Mouse (Mus musculus) thymus, postnatal 25 days (tissue): ENCODE results near the gene AY358078.
"Not testable (repeated sequence)": the region's sequence is repeated elsewhere in the genome, so short reads cannot be mapped to it uniquely, and the experiment has no call there.

Experiments
- DNase-seq: peaks from one replicate; pipeline ENCODE4 v3.0.0; 2022

The AY358078 gene

GRCm38 (mm10) chr14:51799746-51800145 is at the start of gene AY358078:
AY358078 (plus strand) TSS chr14:51800046.
- no peak for DNase-seq

- DNase-seq: no peak
Measured at GRCm38 (mm10) chr14:51755944-51756343, 43.9 kb upstream of the AY358078 start.

- DNase-seq: not testable (repeated sequence)
Measured at GRCm38 (mm10) chr14:51771378-51771777, 28.5 kb upstream of the AY358078 start.

- DNase-seq: no peak
Measured at GRCm38 (mm10) chr14:51773490-51773889, 26.4 kb upstream of the AY358078 start, which contains the start of gene Ang4. Ang4 (minus strand) TSS chr14:51773590.

- no peak for DNase-seq
Measured at GRCm38 (mm10) chr14:51777791-51778190, 22.1 kb upstream of the AY358078 start.

- no peak for DNase-seq
Measured at GRCm38 (mm10) chr14:51778865-51779481, 20.9 kb upstream of the AY358078 start.

- DNase-seq: no peak
Measured at GRCm38 (mm10) chr14:51786335-51786734, 13.5 kb upstream of the AY358078 start.

- DNase-seq: no peak
Measured at GRCm38 (mm10) chr14:51787061-51787460, 12.8 kb upstream of the AY358078 start.

- no peak for DNase-seq
Measured at GRCm38 (mm10) chr14:51789196-51789595, 10.7 kb upstream of the AY358078 start.

- DNase-seq: no peak
Measured at GRCm38 (mm10) chr14:51794106-51794505, 5.7 kb upstream of the AY358078 start.

- DNase-seq: no peak
Measured at GRCm38 (mm10) chr14:51826625-51827024, 26.8 kb downstream of the AY358078 start.

- peak; percentile 11 for DNase-seq
Measured at GRCm38 (mm10) chr14:51827842-51828241, 28.0 kb downstream of the AY358078 start.

- no peak for DNase-seq
Measured at GRCm38 (mm10) chr14:51829188-51829587, 29.3 kb downstream of the AY358078 start.

- not testable (repeated sequence) for DNase-seq
Measured at GRCm38 (mm10) chr14:51838480-51838879, 38.6 kb downstream of the AY358078 start.

- DNase-seq: no peak
Measured at GRCm38 (mm10) chr14:51842250-51842649, 42.4 kb downstream of the AY358078 start.

GRCm38 (mm10) chr14:51842781-51843180 is 42.9 kb downstream of the AY358078 start:
- no peak for DNase-seq

- no peak for DNase-seq
Measured at GRCm38 (mm10) chr14:51843882-51844281, 44.0 kb downstream of the AY358078 start.

GRCm38 (mm10) chr14:51846566-51846965 is 46.7 kb downstream of the AY358078 start:
- DNase-seq: no peak

GRCm38 (mm10) chr14:51851006-51851405 is 51.2 kb downstream of the AY358078 start:
- DNase-seq: not testable (repeated sequence)

- no peak for DNase-seq
Measured at GRCm38 (mm10) chr14:51853399-51853798, 53.6 kb downstream of the AY358078 start, which contains the start of gene Ear6. Ear6 (plus strand) TSS chr14:51853699.

- not testable (repeated sequence) for DNase-seq
Measured at GRCm38 (mm10) chr14:51855280-51855679, 55.4 kb downstream of the AY358078 start.

- DNase-seq: not testable (repeated sequence)
Measured at GRCm38 (mm10) chr14:51863603-51864002, 63.8 kb downstream of the AY358078 start.

GRCm38 (mm10) chr14:51870756-51871155 is 70.9 kb downstream of the AY358078 start:
- DNase-seq: no peak

- DNase-seq: no peak
Measured at GRCm38 (mm10) chr14:51871741-51872140, 71.9 kb downstream of the AY358078 start.
